Mouse (Mus musculus): ENCODE data around the gene Ptgis. TPM values are rescaled to one million over a fixed set of nuclear protein-coding genes. Genes with fewer than 3 reads are reported as not detected.

Ptgis gene
- polyA plus RNA-seq, 1 experiment from 2014 or later: 12.0 TPM

DNA sequence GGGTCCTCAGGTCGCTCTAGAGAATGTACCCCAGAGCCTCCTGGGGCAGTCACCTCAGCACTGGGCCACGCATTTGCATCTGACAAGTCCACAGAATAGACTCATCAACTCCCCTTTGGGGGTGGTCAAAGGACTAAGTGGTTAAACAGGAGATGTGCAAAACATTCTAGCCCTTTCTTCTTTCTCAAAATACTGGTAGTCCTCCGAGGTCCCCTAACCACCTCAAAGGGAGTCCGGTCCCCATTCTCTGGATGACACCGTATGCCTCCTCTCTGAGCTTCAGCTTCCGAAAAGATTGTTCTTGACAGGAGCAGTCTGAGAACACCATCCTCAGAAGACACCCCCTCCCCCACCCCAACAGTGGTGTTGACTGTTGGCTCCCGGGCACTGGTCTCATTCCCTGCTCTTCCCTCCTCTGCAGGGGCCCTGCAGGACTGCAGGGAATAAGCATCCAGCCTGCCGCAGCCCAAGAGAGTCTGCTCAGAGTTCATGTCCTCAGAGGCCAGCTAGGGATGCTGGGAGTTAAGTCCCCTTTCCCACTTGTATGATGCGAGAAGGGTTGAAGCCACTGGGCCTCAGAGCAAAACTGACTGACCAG, 84.2 kb downstream of the Ptgis start:
- Histone ChIP-seq H3K36me3 (ENCODE audit: control insufficient read depth, insufficient read depth, low read length) (no peaks in the 10 kb centered on the region), H3K9ac (ENCODE audit: low read depth, low read length) (no peak overlapping the region), H3K4me1 (ENCODE audit: control insufficient read depth, insufficient read depth, low read length) (0 out of 2 replicates have a peak, but pooled peaks cover 7% of the 10 kb centered on the region), H3K4me3 (ENCODE audit: low read length) (no peak overlapping the region), H3K9me3 (ENCODE audit: control insufficient read depth, low read length) (no peaks in the 10 kb centered on the region), H3K27me3 (replicated peaks; ENCODE audit: control insufficient read depth, insufficient read depth, low read length) (no peaks in the 10 kb centered on the region), H3K4me2 (ENCODE audit: low read depth, low read length) (no peak overlapping the region), H3K27ac (ENCODE audit: low read length) (peak overlapping the region; percentile 61)
- 49% methylated on average over 9 of the region's 9 CpGs for WGBS
- ATAC-seq: no peak; the same call in 1 of the 2 replicates

DNA sequence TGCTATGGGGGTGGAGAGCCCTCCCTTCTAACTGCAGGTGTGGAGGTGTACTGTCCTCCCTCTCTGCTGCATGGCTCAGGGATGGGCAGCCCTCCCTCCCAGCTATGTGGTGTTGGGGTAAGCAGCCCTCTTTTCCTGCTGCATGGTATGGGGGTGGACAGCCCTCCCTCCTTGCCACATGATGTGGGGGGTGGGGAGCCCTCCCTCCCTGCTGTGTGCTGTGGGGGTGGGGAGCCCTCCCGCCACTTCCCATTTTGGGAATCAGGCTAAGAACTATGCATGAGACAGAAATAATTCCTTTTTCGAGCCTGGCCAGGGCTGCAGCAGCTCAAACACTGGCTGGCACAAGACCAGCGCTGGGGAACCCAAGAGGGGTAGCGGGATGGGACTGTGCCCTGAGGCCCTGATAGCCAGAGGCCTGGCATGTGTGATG, 84.8 kb downstream of the Ptgis start:
- Histone ChIP-seq H3K27ac (ENCODE audit: low read length) (peak overlapping the region; percentile 61), H3K9ac (ENCODE audit: low read depth, low read length) (no peak overlapping the region), H3K36me3 (ENCODE audit: control insufficient read depth, insufficient read depth, low read length) (no peaks in the 10 kb centered on the region), H3K4me1 (ENCODE audit: control insufficient read depth, insufficient read depth, low read length) (0 out of 2 replicates have a peak, but pooled peaks cover 7% of the 10 kb centered on the region), H3K4me3 (ENCODE audit: low read length) (no peak overlapping the region), H3K9me3 (ENCODE audit: control insufficient read depth, low read length) (no peaks in the 10 kb centered on the region), H3K27me3 (replicated peaks; ENCODE audit: control insufficient read depth, insufficient read depth, low read length) (no peaks in the 10 kb centered on the region), H3K4me2 (ENCODE audit: low read depth, low read length) (no peak overlapping the region)
- ATAC-seq: peak; percentile 76
- WGBS: 44% methylated on average over 4 of the region's 4 CpGs

DNA sequence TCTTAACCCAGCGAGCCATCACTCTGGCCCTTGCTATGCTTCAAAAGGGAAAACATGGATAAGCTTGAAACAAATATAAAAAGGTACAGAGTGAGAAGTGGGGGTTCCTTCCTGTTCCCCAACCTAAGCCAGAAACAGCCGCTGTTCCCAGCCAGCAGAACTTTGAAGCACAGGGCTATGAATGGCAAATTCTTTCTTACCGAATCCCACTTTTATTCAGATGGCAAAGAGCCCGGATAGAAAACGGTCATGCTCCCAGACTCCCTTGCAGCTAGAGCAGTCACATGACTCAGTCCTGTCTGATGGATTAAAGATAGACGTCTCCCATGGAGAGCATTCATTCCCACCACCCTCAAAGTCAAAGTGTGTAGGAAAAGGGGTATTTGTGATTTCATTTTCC, 89.5 kb downstream of the Ptgis start:
- ATAC-seq: no peak
- Histone ChIP-seq H3K27ac (ENCODE audit: low read length) (no peak overlapping the region), H3K4me1 (ENCODE audit: control insufficient read depth, insufficient read depth, low read length) (0 out of 2 replicates have a peak, but pooled peaks cover 6% of the 10 kb centered on the region), H3K9me3 (ENCODE audit: control insufficient read depth, low read length) (no peaks in the 10 kb centered on the region), H3K4me3 (ENCODE audit: low read length) (no peak overlapping the region), H3K9ac (ENCODE audit: low read depth, low read length) (no peak overlapping the region), H3K27me3 (replicated peaks; ENCODE audit: control insufficient read depth, insufficient read depth, low read length) (no peaks in the 10 kb centered on the region), H3K4me2 (ENCODE audit: low read depth, low read length) (no peak overlapping the region), H3K36me3 (ENCODE audit: control insufficient read depth, insufficient read depth, low read length) (no peaks in the 10 kb centered on the region)
- WGBS: 95% methylated on average over 6 of the region's 6 CpGs

DNA sequence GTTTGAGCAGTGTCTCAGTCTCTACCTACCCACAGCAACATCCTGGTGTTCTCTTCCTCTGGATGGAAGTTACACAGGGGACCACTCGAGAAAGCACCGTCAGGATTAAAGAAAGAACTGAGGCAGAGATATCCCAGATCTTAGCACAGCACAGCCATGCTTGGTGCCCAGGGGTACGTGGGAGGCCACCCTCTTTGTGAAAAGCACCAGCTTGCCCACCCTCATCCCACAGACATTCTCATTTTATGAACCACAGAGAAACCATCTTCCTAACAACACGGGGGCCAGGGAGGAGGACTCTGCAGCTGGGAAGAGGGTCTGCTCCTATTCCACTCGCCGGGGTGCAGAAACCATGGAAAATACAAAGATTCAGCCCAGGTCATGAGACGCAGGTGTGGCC, 90.3 kb downstream of the Ptgis start:
- ATAC-seq: no peak
- no peak overlapping the region for H3K27ac ChIP-seq (ENCODE audit: low read length)
- WGBS: 89% methylated on average over 7 of the region's 7 CpGs
- no peaks in the 10 kb centered on the region for H3K9me3 ChIP-seq (ENCODE audit: control insufficient read depth, low read length)
- H3K4me3 ChIP-seq (ENCODE audit: low read length): no peak overlapping the region
- no peak overlapping the region for H3K9ac ChIP-seq (ENCODE audit: low read depth, low read length)
- H3K36me3 ChIP-seq (ENCODE audit: control insufficient read depth, insufficient read depth, low read length): no peaks in the 10 kb centered on the region
- H3K4me2 ChIP-seq (ENCODE audit: low read depth, low read length): no peak overlapping the region
- no peaks in the 10 kb centered on the region for H3K27me3 ChIP-seq (replicated peaks; ENCODE audit: control insufficient read depth, insufficient read depth, low read length)
- 0 out of 2 replicates have a peak, but pooled peaks cover under 1% of the 10 kb centered on the region for H3K4me1 ChIP-seq (ENCODE audit: control insufficient read depth, insufficient read depth, low read length)

DNA sequence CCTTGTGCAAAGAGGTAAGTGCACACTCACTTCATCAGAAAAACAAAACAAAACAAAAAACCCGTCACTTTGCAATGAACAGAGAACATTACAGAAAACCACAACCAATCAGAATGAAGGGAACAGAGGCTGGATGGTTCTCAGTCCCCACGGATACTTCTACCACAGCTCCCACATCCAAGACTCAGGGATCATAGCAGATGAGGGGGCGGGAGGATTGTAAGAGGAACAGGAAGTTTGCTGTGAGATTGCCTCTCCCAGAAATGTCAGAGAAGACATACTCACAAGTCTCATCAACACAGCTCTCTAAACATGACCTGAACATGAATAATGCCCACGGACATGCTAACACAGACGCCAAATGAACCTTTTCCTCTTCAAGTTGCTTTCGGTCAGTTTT, 91.4 kb downstream of the Ptgis start:
- Histone ChIP-seq H3K27ac (ENCODE audit: low read length) (no peak overlapping the region), H3K36me3 (ENCODE audit: control insufficient read depth, insufficient read depth, low read length) (no peaks in the 10 kb centered on the region)
- ATAC-seq: no peak

DNA sequence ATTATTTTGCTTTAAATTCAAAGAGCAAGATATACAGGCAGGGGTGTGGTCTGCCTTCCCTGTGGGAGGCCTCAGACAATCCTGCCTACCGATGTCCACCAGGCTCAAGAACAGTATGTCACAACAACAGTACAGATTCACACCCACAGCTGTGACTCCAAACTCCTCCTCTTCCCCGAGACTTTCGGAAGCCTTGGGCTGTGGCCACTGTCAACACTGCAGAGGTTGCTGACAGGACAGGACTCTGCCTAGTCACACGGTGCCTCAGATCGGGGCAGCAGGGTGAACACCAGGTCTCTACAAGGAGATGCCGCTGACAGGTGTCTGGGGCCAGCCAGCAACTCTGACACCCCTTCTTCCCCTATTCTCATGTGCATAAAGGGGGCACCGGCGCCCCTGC, 92.7 kb downstream of the Ptgis start:
- H3K27me3 ChIP-seq (replicated peaks; ENCODE audit: control insufficient read depth, insufficient read depth, low read length): no peaks in the 10 kb centered on the region
- H3K27ac ChIP-seq (ENCODE audit: low read length): no peak overlapping the region
- no peak overlapping the region for H3K9ac ChIP-seq (ENCODE audit: low read depth, low read length)
- H3K4me3 ChIP-seq (ENCODE audit: low read length): no peak overlapping the region
- 74% methylated on average over 8 of the region's 8 CpGs for WGBS
- no peaks in the 10 kb centered on the region for H3K36me3 ChIP-seq (ENCODE audit: control insufficient read depth, insufficient read depth, low read length)
- H3K4me2 ChIP-seq (ENCODE audit: low read depth, low read length): no peak overlapping the region
- H3K9me3 ChIP-seq (ENCODE audit: control insufficient read depth, low read length): no peaks in the 10 kb centered on the region
- no peaks in the 10 kb centered on the region for H3K4me1 ChIP-seq (ENCODE audit: control insufficient read depth, insufficient read depth, low read length)
- ATAC-seq: 0 out of 2 replicates have a peak, but pooled peaks have one; percentile 13

More for the DNA sequence above, 91.4 kb downstream of the Ptgis start:
- Histone ChIP-seq H3K4me3 (ENCODE audit: low read length) (no peak overlapping the region), H3K27me3 (replicated peaks; ENCODE audit: control insufficient read depth, insufficient read depth, low read length) (no peaks in the 10 kb centered on the region), H3K4me1 (ENCODE audit: control insufficient read depth, insufficient read depth, low read length) (no peaks in the 10 kb centered on the region), H3K9me3 (ENCODE audit: control insufficient read depth, low read length) (no peaks in the 10 kb centered on the region), H3K9ac (ENCODE audit: low read depth, low read length) (no peak overlapping the region), H3K4me2 (ENCODE audit: low read depth, low read length) (no peak overlapping the region)
- 78% methylated on average over 6 of the region's 6 CpGs for whole genome bisulfite sequencing

DNA sequence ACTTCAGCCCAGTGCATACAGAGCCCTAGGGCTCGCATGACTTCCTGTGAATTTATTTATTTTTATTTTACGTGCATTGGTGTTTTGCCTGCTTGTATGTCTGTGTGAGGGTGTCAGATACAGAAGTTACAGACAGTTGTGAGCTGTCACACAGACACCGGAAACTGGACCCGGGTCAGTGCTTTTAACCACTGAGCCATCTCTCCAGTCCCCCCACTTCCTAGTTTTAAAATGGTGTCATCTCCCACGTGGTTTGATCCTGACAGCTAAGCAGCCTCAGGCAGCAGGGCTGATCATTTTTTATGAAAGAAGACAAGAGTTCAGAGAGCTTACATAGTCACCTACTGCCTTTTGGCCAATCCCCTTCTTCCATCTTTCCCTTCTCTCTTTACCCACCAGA, 94.5 kb downstream of the Ptgis start:
- WGBS: 67% methylated on average over 5 of the region's 5 CpGs
- H3K9me3 ChIP-seq (ENCODE audit: control insufficient read depth, low read length): no peaks in the 10 kb centered on the region

DNA sequence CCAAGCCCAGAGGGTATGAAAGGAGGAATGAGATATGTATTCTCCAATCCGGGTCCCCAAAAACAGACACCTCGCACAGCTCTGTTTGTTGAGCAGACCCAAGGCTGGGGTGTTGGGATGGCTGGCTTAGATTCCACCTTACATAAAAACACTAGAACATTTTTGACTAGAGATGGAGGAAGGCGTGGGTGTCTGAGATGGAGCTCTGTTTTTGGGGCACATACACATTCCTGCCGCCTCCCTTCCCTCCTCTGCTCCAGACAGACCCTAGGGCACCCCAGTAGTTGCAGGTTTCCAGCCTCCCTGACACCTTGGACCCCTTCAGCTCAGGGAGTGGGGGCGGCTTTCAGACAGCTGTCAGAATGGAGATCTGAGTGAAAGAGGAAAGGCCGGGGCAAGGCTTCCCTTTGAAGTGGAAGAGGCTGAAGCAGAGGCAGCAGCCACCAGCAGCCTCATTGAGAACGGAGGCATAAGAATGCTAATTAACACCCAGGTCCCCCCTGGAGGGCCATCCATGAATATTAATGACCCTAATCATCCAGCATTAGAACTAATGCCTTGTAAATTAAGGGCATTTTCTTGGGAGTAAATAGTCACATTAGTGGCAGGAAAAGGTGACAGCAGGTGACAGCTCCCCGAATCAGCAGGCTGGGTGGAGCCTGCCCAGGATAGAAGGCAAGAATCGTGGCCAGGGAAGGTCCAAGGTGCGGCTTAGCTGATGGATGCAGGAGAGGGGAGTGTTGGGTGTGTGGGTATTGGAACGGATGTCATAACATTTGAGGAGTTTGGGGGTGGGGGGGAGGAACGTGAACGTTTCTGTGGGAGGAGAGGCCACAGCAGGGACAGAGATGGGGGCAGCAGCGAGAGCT, 95.7 kb downstream of the Ptgis start:
- Histone ChIP-seq H3K4me2 (ENCODE audit: low read depth, low read length) (no peak overlapping the region), H3K27ac (ENCODE audit: low read length) (no peak overlapping the region), H3K4me3 (ENCODE audit: low read length) (no peak overlapping the region), H3K36me3 (ENCODE audit: control insufficient read depth, insufficient read depth, low read length) (no peaks in the 10 kb centered on the region), H3K9ac (ENCODE audit: low read depth, low read length) (no peak overlapping the region), H3K9me3 (ENCODE audit: control insufficient read depth, low read length) (no peaks in the 10 kb centered on the region), H3K4me1 (ENCODE audit: control insufficient read depth, insufficient read depth, low read length) (no peaks in the 10 kb centered on the region), H3K27me3 (replicated peaks; ENCODE audit: control insufficient read depth, insufficient read depth, low read length) (no peaks in the 10 kb centered on the region)
- WGBS: 18% methylated on average over 14 of the region's 14 CpGs
- no peak for ATAC-seq

More for the DNA sequence above, 94.5 kb downstream of the Ptgis start:
- no peak for ATAC-seq
- Histone ChIP-seq H3K9ac (ENCODE audit: low read depth, low read length) (no peak overlapping the region), H3K36me3 (ENCODE audit: control insufficient read depth, insufficient read depth, low read length) (no peaks in the 10 kb centered on the region), H3K4me1 (ENCODE audit: control insufficient read depth, insufficient read depth, low read length) (no peaks in the 10 kb centered on the region), H3K4me3 (ENCODE audit: low read length) (no peak overlapping the region), H3K27ac (ENCODE audit: low read length) (no peak overlapping the region), H3K4me2 (ENCODE audit: low read depth, low read length) (no peak overlapping the region), H3K27me3 (replicated peaks; ENCODE audit: control insufficient read depth, insufficient read depth, low read length) (no peaks in the 10 kb centered on the region)

DNA sequence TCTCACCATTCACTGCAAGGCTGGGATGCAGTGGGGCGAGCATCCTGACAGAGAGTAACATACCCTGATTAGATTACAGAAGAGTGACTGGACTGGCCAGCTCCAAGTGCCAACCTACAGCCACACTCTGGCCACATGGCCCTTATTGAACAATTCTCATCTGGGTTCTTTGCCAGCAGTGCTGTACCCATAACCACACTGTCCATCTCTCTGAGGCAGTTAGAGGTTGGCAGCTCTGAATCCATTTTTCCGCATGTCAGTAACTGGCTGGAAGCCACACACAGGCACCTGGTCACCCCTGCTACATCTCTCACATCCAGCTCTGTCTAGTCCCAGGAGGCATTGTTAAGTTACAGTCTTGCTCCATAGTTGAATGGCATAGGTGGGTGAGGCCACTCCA, 96.5 kb downstream of the Ptgis start:
- ATAC-seq: no peak
- Histone ChIP-seq H3K4me3 (ENCODE audit: low read length) (no peak overlapping the region), H3K9ac (ENCODE audit: low read depth, low read length) (no peak overlapping the region), H3K4me1 (ENCODE audit: control insufficient read depth, insufficient read depth, low read length) (no peaks in the 10 kb centered on the region), H3K9me3 (ENCODE audit: control insufficient read depth, low read length) (no peaks in the 10 kb centered on the region), H3K27ac (ENCODE audit: low read length) (no peak overlapping the region), H3K27me3 (replicated peaks; ENCODE audit: control insufficient read depth, insufficient read depth, low read length) (no peaks in the 10 kb centered on the region), H3K36me3 (ENCODE audit: control insufficient read depth, insufficient read depth, low read length) (no peaks in the 10 kb centered on the region), H3K4me2 (ENCODE audit: low read depth, low read length) (no peak overlapping the region)
- 57% methylated on average over 2 of the region's 2 CpGs for WGBS

Measured in intestine, embryonic 16.5 days (tissue).